Mouse (Mus musculus): ENCODE data around the gene Ascc1. TPM values are rescaled to one million over a fixed set of nuclear protein-coding genes. Genes with fewer than 3 reads are reported as not detected.

The Ascc1 gene
- total RNA-seq (2021): 10 to 100 TPM; 26.1 to 33.7 TPM
- long read RNA-seq, experiment 1, transcript Ascc1-201 (11 exons, 1,450 nt): major isoform, 9 of 13 reads
- long read RNA-seq, experiment 1, partial matches to known transcripts: 2 of 13 reads
- long read RNA-seq, experiment 1, other reads (novel, unspliced or antisense): 2 of 13 reads
- long read RNA-seq, experiment 2, transcript Ascc1-201 (11 exons, 1,450 nt): major isoform, 54 of 65 reads
- long read RNA-seq, experiment 2, partial matches to known transcripts: 2 of 65 reads
- long read RNA-seq, experiment 2, other reads (novel, unspliced or antisense): 5 of 65 reads

GRCm38 (mm10) chr10:60002673-60003212, at the start of gene Ascc1, which contains the start of gene Anapc16:
Ascc1 (plus strand) TSS chr10:60002805.
Anapc16 (minus strand) TSS chr10:60003135.
- DNase-seq (ENCODE audit: low spot score in 2 of 2): peak; percentile 96

- DNase-seq (ENCODE audit: low spot score in 2 of 2): no peak
Observed at GRCm38 (mm10) chr10:59953564-59954039, 49.0 kb upstream of the Ascc1 start.

- DNase-seq (ENCODE audit: low spot score in 2 of 2): no peak
Observed at GRCm38 (mm10) chr10:59956681-59957080, 45.9 kb upstream of the Ascc1 start.

GRCm38 (mm10) chr10:59957171-59958149, 45.1 kb upstream of the Ascc1 start:
- no peak for DNase-seq (ENCODE audit: low spot score in 2 of 2)

- DNase-seq (ENCODE audit: low spot score in 2 of 2): no peak
Observed at GRCm38 (mm10) chr10:59958458-59958857, 44.1 kb upstream of the Ascc1 start.

GRCm38 (mm10) chr10:59959517-59959916, 43.1 kb upstream of the Ascc1 start:
- DNase-seq (ENCODE audit: low spot score in 2 of 2): no peak

- DNase-seq (ENCODE audit: low spot score in 2 of 2): no peak
Observed at GRCm38 (mm10) chr10:59963609-59964008, 39.0 kb upstream of the Ascc1 start.

GRCm38 (mm10) chr10:59964504-59965361, 37.9 kb upstream of the Ascc1 start:
- no peak for DNase-seq (ENCODE audit: low spot score in 2 of 2)

- no peak for DNase-seq (ENCODE audit: low spot score in 2 of 2)
Observed at GRCm38 (mm10) chr10:59965362-59965695, 37.3 kb upstream of the Ascc1 start.

GRCm38 (mm10) chr10:59965788-59966187, 36.8 kb upstream of the Ascc1 start:
- DNase-seq (ENCODE audit: low spot score in 2 of 2): no peak

GRCm38 (mm10) chr10:59966743-59967142, 35.9 kb upstream of the Ascc1 start:
- DNase-seq (ENCODE audit: low spot score in 2 of 2): no peak

- DNase-seq (ENCODE audit: low spot score in 2 of 2): peak in 1 of 2 experiments; percentile 63
Observed at GRCm38 (mm10) chr10:59967309-59967942, 35.2 kb upstream of the Ascc1 start.

GRCm38 (mm10) chr10:59969821-59970449, 32.7 kb upstream of the Ascc1 start:
- peak; percentile 63 to 67 for DNase-seq (ENCODE audit: low spot score in 2 of 2)

- no peak for DNase-seq (ENCODE audit: low spot score in 2 of 2)
Observed at GRCm38 (mm10) chr10:59970450-59971062, 32.0 kb upstream of the Ascc1 start.

GRCm38 (mm10) chr10:59971813-59972212, 30.8 kb upstream of the Ascc1 start:
- no peak for DNase-seq (ENCODE audit: low spot score in 2 of 2)

- DNase-seq (ENCODE audit: low spot score in 2 of 2): no peak
Observed at GRCm38 (mm10) chr10:59972534-59972933, 30.1 kb upstream of the Ascc1 start.

GRCm38 (mm10) chr10:59972999-59973398, 29.6 kb upstream of the Ascc1 start:
- DNase-seq (ENCODE audit: low spot score in 2 of 2): no peak

- no peak for DNase-seq (ENCODE audit: low spot score in 2 of 2)
Observed at GRCm38 (mm10) chr10:59973400-59973799, 29.2 kb upstream of the Ascc1 start.

- peak in 1 of 2 experiments; percentile 51 for DNase-seq (ENCODE audit: low spot score in 2 of 2)
Observed at GRCm38 (mm10) chr10:59974191-59974664, 28.4 kb upstream of the Ascc1 start.
